Mouse (Mus musculus) ovary, postnatal 36 days (tissue): ENCODE results near the gene D630003M21Rik.

Experiments used
- DNase-seq: peaks from one replicate; pipeline ENCODE4 v3.0.0; 2022; ENCODE audit warnings: low spot score, mixed read lengths

The D630003M21Rik gene

GRCm38 (mm10) chr2:158236698-158237097 is 7.7 kb upstream of the D630003M21Rik start:
- no peak for DNase-seq

- no peak for DNase-seq
Measured at GRCm38 (mm10) chr2:158233106-158233505, 4.1 kb upstream of the D630003M21Rik start.

GRCm38 (mm10) chr2:158232414-158232813 is 3.4 kb upstream of the D630003M21Rik start:
- DNase-seq = no peak

GRCm38 (mm10) chr2:158231071-158231470 is 2.0 kb upstream of the D630003M21Rik start:
- no peak for DNase-seq

GRCm38 (mm10) chr2:158230617-158231016 is 1.6 kb upstream of the D630003M21Rik start:
- no peak for DNase-seq

- no peak for DNase-seq
Measured at GRCm38 (mm10) chr2:158229503-158229892, 476 bp upstream of the D630003M21Rik start.

- DNase-seq = peak; percentile 48
Measured at GRCm38 (mm10) chr2:158225301-158225700, 3.7 kb downstream of the D630003M21Rik start.

GRCm38 (mm10) chr2:158223497-158223896 is 5.5 kb downstream of the D630003M21Rik start:
- DNase-seq = no peak

GRCm38 (mm10) chr2:158222664-158223063 is 6.4 kb downstream of the D630003M21Rik start:
- DNase-seq = no peak

- no peak for DNase-seq
Measured at GRCm38 (mm10) chr2:158221446-158222084, 7.5 kb downstream of the D630003M21Rik start.

GRCm38 (mm10) chr2:158219562-158219961 is 9.5 kb downstream of the D630003M21Rik start:
- DNase-seq = no peak

- no peak for DNase-seq
Measured at GRCm38 (mm10) chr2:158216510-158216909, 12.5 kb downstream of the D630003M21Rik start.

- no peak for DNase-seq
Measured at GRCm38 (mm10) chr2:158215283-158216117, 13.5 kb downstream of the D630003M21Rik start.

GRCm38 (mm10) chr2:158211764-158212471 is 17.1 kb downstream of the D630003M21Rik start:
- no peak for DNase-seq

- DNase-seq = no peak
Measured at GRCm38 (mm10) chr2:158210958-158211357, 18.1 kb downstream of the D630003M21Rik start.

- DNase-seq = peak; percentile 40
Measured at GRCm38 (mm10) chr2:158210503-158210902, 18.5 kb downstream of the D630003M21Rik start.

- DNase-seq = no peak
Measured at GRCm38 (mm10) chr2:158209776-158210175, 19.2 kb downstream of the D630003M21Rik start.

- peak; percentile 71 for DNase-seq
Measured at GRCm38 (mm10) chr2:158207848-158208247, 21.2 kb downstream of the D630003M21Rik start.

GRCm38 (mm10) chr2:158204114-158204513 is 24.9 kb downstream of the D630003M21Rik start:
- DNase-seq = peak; percentile 77

- no peak for DNase-seq
Measured at GRCm38 (mm10) chr2:158203686-158204085, 25.3 kb downstream of the D630003M21Rik start.

GRCm38 (mm10) chr2:158199281-158199680 is 29.7 kb downstream of the D630003M21Rik start:
- DNase-seq = no peak

GRCm38 (mm10) chr2:158198861-158199260 is 30.2 kb downstream of the D630003M21Rik start:
- DNase-seq = no peak

GRCm38 (mm10) chr2:158197971-158198370 is 31.1 kb downstream of the D630003M21Rik start:
- DNase-seq = no peak
